Mouse (Mus musculus) monocyte, adult 5-6 weeks (primary cell): ENCODE results near the gene Rfx2. TPM values are rescaled to one million over a fixed set of nuclear protein-coding genes. Genes with fewer than 3 reads are reported as not detected.

Experiments used
- ATAC-seq: fragments of 153-309, 156-312 bp; replicated peaks from 2 replicates; pipeline ENCODE4 v1.8.0; 2017; ENCODE audit warnings: mild to moderate bottlenecking; ENCODE audit not compliant: low TSS enrichment, insufficient number of reproducible peaks, severe bottlenecking, poor library complexity, low FRiP score
- total RNA-seq: library from RNA; stranded (forward); fragments of 200-1000, 200-491, 200-594 nt; gene quantifications from 3 replicates; pipeline ENCODE4 v1.2.3, GENCODE M21; 2017

Rfx2 gene
- total RNA-seq, 1 experiment from 2014 or later: 6.6 TPM

- no peak for ATAC-seq
Observed at GRCm38 (mm10) chr17:56728117-56728516, 102.7 kb downstream of the Rfx2 start.

GRCm38 (mm10) chr17:56727659-56728058, 103.2 kb downstream of the Rfx2 start:
- no peak for ATAC-seq

GRCm38 (mm10) chr17:56727029-56727649, 103.7 kb downstream of the Rfx2 start:
- no peak for ATAC-seq

Other genes with a start within 250 kb of the Rfx2 start
- gene Safb2, start 246.4 kb downstream of the Rfx2 start, total RNA-seq: 191 to 318 TPM (median 246 TPM) in 3 replicates
- gene Safb, start 246.2 kb downstream of the Rfx2 start, total RNA-seq: 126 to 218 TPM (median 173 TPM) in 3 replicates
- gene 2410015M20Rik, start 221.2 kb downstream of the Rfx2 start, total RNA-seq: 37.8 to 85.8 TPM (median 43.7 TPM) in 3 replicates
- gene Rpl36, start 217.6 kb downstream of the Rfx2 start, total RNA-seq: 1,204 to 1,236 TPM (median 1,232 TPM) in 3 replicates
- gene Lonp1, start 204.1 kb downstream of the Rfx2 start, total RNA-seq: 33.2 to 46.1 TPM (median 34.8 TPM) in 3 replicates
- gene Catsperd, start 202.9 kb downstream of the Rfx2 start, total RNA-seq: 0.38 to 1.7 TPM in 2 of 3 replicates, not detected in the other
- 55.6 to 66.4 TPM (median 62.1 TPM) in 3 replicates for gene Ranbp3, start 157.7 kb downstream of the Rfx2 start, total RNA-seq
- gene Ndufa11, start 113.2 kb downstream of the Rfx2 start, total RNA-seq: 66.7 to 91.2 TPM (median 74.2 TPM) in 3 replicates
- 5.0 to 6.0 TPM (median 5.0 TPM) in 3 replicates for gene Vmac, start 113.0 kb downstream of the Rfx2 start, total RNA-seq
- gene Nrtn, start 73.5 kb downstream of the Rfx2 start, total RNA-seq: not detected in 3 replicates
- 15.0 to 22.2 TPM (median 19.2 TPM) in 3 replicates for gene Dus3l, start 66.3 kb downstream of the Rfx2 start, total RNA-seq
- gene Prr22, start 60.8 kb downstream of the Rfx2 start, total RNA-seq: 0.29 to 0.49 TPM in 2 of 3 replicates, not detected in the other
- not detected in 3 replicates for gene Acsbg2, start 43.4 kb upstream of the Rfx2 start, total RNA-seq
- gene 1700061G19Rik, start 44.5 kb upstream of the Rfx2 start, total RNA-seq: not detected in 3 replicates
- gene Mllt1, start 104.4 kb upstream of the Rfx2 start, total RNA-seq: 7.0 to 20.4 TPM (median 8.3 TPM) in 3 replicates
- not detected in 3 replicates for gene Acer1, start 151.1 kb upstream of the Rfx2 start, total RNA-seq
- 12.3 to 27.6 TPM (median 13.8 TPM) in 3 replicates for gene Clpp, start 159.3 kb upstream of the Rfx2 start, total RNA-seq
- gene Alkbh7, start 166.3 kb upstream of the Rfx2 start, total RNA-seq: 8.0 to 11.9 TPM (median 9.8 TPM) in 3 replicates
- gene Pspn, start 169.0 kb upstream of the Rfx2 start, total RNA-seq: not detected in 3 replicates
- gene Gtf2f1, start 180.3 kb upstream of the Rfx2 start, total RNA-seq: 81.4 to 95.0 TPM (median 83.1 TPM) in 3 replicates
- gene Gm17949, start 180.5 kb upstream of the Rfx2 start, total RNA-seq: not detected in 3 replicates
- gene Khsrp, start 200.5 kb upstream of the Rfx2 start, total RNA-seq: 25.1 to 60.3 TPM (median 33.8 TPM) in 3 replicates
- gene Slc25a41, start 210.6 kb upstream of the Rfx2 start, total RNA-seq: not detected in 3 replicates
- 1.4 TPM in 1 of 3 replicates, not detected in the others for gene Crb3, start 228.1 kb upstream of the Rfx2 start, total RNA-seq
- 0.21 to 1.7 TPM (median 1.3 TPM) in 3 replicates for gene Slc25a23, start 228.8 kb upstream of the Rfx2 start, total RNA-seq
- gene Dennd1c, start 247.5 kb upstream of the Rfx2 start, total RNA-seq: 32.3 to 86.7 TPM (median 48.3 TPM) in 3 replicates